Mouse (Mus musculus): ENCODE results near the gene Zcchc24. TPM values are rescaled to one million over a fixed set of nuclear protein-coding genes. Genes with fewer than 3 reads are reported as not detected.
"Not testable (repeated sequence)": the region's sequence is repeated elsewhere in the genome, so short reads cannot be mapped to it uniquely, and the experiment has no call there.

Zcchc24 gene
- total RNA-seq (2021) = 10 to 100 TPM; 47.6 to 48.3 TPM
- long read RNA-seq, experiment 1, full-length matches to known transcripts = 19 of 44 reads
- long read RNA-seq, experiment 1, partial matches to known transcripts = 0 of 44 reads
- long read RNA-seq, experiment 1, other reads (novel, unspliced or antisense) = 25 of 44 reads
- long read RNA-seq, experiment 2, full-length matches to known transcripts = 22 of 37 reads
- long read RNA-seq, experiment 2, partial matches to known transcripts = 0 of 37 reads
- long read RNA-seq, experiment 2, other reads (novel, unspliced or antisense) = 15 of 37 reads

DNA sequence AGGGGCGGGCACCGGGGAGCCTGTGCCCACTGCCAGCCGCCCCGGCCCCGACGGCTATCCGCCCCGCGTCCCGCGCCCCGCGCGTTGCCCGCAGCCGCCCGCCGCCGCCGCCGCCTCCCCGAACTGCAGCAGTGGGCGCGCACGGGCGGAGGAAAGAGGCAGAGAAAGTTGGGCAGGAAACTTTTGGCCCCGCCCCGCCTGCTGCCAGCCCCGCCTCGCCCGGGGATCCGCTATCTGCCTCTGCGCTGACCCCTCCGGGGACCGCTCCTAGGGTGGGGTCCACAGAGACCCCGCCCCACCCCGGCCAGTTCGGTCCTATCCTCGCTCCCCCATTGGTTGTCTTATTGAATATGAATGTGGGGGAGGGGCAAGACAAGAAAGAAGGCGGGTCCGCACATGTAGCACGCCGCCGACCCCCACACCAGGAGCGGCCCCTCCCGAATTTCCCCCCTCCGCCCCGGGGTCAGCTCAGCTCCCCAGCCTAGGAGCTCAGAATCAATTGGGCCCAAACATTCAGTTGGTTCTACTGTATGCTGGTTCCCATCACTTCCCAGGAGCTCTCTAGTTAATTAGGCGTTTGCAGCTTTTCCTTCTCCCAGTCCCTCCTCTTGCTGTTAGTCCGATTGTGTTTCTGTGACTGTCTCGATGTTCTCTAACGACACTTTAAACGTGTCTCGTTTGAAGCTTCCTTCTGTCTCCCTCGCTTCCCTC is at the start of gene Zcchc24:
Gene Zcchc24, minus strand, starts transcription at position 125 of the 711 bp plus-strand sequence.
- intact Hi-C loops (cut with DNase I) = no loop called here
- peak; percentile 95 to 97 for DNase-seq

DNA sequence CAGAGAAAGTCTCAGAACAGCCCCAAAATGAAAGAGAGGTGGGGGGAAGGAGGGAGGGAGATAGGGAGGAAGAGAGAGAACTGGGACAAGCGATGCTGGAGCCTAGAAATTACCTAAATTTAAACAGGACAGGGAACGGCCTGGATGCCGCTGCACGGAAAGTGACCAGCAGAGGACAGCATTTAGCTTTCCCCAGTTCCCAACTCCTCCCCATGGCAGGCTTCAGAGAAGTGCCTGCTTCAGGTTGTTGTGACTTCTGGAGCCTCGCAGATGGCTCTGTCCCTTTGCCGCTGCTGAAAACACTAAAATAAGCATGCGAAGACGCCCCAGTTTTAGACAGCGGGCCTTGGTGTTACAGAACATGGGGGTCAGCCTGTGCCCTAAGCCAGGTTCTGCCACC is 47.6 kb upstream of the Zcchc24 start:
- DNase-seq = peak; percentile 71 to 84

DNA sequence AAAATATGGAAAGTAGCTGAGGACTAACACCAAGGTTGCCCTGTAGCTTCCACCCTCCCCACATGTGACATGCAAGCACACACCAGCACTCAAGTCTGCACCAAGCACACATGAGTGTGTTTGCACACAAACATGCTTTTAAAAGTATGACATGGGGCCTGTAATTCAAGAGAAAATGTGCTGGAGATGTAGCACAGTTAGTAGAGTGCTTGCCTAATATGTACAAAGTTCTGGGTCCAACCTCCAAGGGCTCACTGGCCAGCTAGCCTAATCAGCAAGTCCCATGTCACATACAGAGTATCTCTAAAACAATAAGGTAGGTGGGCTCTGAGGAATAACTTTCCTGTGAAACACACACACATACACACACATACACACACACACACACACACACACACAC is 45.3 kb upstream of the Zcchc24 start:
- DNase-seq = no peak
- intact Hi-C loops (cut with DNase I) = no loop called here

More for the DNA sequence above, 47.6 kb upstream of the Zcchc24 start:
- intact Hi-C loops (cut with DNase I) = loop anchor here (2.0 kb wide), 1 partner anchor 14 kb away; no protein-coding TSS in a partner anchor

DNA sequence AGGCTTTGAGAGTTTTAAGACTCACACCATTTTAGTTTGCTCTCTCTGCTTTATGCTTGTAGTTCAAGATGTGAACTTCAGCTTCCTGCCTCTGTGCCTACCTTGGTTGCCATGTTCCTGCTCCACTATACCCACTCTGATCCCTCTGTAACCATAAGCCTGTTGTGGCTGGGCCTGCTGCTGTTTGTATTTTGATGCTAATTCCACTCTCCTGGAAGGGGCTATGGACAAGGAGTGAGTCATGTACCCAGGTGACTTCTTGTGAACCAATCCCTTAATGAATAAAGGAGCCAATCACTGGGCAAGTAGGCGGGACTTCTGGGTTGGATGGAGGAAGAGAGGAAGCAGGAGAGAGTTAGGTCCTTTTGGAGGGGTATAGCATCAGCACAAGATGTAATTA is 42.2 kb upstream of the Zcchc24 start:
- intact Hi-C loops (cut with DNase I); DNase-seq: not testable (repeated sequence)

DNA sequence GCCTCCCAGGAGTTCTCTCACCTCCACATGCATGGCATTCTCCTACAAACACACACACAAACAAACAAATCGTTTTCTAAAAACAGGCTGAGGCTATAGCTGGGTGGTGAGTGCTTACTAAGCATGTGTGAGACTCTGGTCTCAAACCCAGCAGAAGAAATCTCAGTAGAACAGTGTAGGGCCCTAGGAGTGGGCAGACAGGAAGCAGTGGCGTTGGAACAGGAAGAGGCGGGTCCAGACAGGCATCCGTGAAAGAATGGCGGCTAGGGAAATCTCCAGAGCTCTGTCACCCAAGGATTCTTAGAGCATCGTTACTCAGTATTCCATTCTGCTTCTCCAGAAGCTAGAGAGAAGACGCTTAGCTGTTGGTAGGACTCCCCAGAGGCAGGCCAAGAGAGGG is 37.7 kb upstream of the Zcchc24 start:
- intact Hi-C loops (cut with DNase I) = no loop called here
- DNase-seq = no peak

DNA sequence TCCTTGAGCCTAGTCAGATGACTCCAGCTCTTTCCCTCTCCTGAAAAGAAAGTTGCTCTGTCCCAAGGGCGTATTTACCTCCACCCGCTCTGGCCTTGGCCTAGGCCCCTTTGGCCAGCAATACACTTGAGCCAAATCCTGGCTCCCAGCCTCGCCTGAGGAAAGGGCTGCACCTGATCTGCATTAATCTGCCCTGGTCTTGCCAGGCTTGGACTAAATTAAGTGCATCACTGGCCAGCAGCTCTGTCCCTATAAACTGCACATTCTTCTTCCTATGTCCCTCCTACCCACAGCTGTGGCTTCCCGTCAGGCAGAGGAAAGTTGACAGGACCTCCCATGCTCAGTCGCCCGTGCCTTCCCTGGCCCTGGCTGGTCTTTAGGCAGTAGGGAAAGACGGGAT is 37.0 kb upstream of the Zcchc24 start:
- DNase-seq = peak; percentile 55 to 56
- intact Hi-C loops (cut with DNase I) = no loop called here

DNA sequence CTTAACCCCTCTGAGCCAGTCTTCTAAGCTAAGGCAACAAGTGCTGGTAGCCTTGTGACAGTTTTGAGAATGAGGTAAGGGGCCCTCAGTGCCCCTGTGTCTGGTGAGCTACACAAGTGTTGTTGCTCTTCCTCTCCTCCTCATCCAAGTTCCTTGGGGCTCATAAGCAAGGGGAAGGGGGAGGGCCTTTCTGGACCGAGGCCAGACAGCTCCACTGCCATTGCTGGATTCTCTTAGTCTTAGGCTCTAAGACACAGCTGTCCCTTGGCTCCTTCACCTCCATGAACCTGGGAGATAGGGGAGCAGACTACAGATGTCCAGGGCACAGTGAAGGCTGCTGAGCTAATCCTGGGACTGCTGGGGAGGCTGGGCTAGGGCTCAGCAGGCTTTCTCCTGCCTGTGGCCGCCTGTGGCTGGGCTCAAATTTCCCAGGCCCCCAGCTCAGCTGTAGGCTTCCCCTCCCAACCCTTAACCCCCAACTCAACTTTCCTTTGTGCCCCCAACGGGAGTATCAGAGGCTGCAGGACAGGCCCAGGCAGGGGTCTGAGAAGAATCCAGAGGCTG is 34.5 kb upstream of the Zcchc24 start:
- DNase-seq = peak in 1 of 2 experiments; percentile 31
- intact Hi-C loops (cut with DNase I) = no loop called here

DNA sequence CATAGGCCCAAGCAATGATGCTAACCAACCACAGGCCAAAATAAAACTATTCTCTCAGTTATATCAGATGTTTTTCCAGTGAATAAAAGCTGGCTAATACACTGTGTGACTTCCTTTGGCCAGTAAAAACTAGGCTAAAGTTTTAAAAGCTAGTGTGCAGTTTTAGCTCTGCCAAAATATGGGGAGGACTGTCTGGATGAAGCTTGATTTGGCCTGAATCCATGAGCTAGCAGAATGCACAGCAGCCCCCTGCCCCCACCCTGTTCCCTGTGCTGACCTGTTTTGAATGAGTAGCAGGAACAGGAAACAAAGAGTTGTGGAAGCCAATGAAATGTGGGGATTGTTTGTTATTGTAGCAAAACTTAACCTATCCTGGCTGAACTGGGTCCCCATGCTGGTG is 33.7 kb upstream of the Zcchc24 start:
- peak; percentile 35 to 49 for DNase-seq
- intact Hi-C loops (cut with DNase I) = no loop called here

DNA sequence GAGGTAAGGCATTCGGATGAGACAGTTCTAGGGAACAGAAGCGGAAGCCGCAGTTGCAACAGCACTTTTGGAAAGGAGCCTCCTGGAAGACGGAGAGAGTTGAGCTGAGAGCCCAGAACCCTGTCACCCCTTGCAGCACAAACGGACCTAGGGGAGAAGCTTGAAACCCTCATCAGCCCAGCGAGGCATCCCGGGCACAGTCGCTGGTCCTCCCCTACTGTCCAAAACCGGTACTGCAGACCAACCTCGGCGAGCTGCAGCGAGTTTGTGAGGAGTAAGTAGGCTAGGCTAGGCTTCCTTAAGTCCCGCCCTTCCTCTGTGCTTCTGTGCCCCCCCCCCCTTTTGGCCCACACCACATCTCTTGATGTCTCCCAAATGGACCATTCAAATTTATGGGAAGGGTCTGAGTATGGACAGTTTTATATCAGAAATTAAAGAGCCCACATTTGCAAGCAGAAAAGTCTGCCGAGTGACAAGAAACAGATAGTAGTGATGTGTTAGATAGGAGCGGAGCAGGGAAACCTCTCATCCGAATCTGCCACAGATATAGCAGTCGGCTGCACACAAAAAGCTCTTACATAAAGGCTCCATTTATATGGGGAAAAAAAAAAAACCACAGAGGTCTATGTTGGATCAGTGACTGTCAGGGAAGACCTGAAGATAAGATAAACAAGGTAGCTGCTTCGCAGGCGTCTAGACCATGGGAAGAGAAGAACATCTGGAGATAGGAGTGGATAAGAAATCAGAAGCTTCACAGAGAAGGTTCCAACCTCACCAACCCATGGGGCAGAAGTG is 31.5 kb upstream of the Zcchc24 start:
- peak; percentile 91 to 97 for DNase-seq
- intact Hi-C loops (cut with DNase I) = loop anchor here (2.0 kb wide), 1 partner anchor 90 kb away; no protein-coding TSS in a partner anchor

DNA sequence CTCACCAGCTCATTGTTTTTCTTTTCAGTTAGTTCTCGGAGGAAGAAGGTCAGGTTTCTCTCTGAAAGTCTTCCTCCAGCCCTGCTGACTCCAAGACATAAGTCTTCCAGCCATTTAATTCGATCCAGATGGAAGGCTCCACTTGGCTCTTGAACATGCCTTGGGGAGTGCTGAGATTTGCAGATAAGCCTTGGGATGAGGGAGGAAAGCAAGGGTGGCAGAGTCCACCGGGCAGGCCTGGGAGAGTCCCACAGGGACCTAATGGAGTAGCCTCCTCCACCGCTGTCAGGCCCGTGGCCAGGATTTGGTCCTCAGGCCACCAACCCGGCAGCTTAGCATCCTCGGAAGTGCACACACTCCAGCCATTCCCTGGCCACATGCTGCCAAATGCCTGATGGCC is 27.8 kb upstream of the Zcchc24 start:
- intact Hi-C loops (cut with DNase I) = loop anchor here (10.0 kb wide), 1 partner anchor 52 kb away; no protein-coding TSS in a partner anchor
- no peak for DNase-seq

DNA sequence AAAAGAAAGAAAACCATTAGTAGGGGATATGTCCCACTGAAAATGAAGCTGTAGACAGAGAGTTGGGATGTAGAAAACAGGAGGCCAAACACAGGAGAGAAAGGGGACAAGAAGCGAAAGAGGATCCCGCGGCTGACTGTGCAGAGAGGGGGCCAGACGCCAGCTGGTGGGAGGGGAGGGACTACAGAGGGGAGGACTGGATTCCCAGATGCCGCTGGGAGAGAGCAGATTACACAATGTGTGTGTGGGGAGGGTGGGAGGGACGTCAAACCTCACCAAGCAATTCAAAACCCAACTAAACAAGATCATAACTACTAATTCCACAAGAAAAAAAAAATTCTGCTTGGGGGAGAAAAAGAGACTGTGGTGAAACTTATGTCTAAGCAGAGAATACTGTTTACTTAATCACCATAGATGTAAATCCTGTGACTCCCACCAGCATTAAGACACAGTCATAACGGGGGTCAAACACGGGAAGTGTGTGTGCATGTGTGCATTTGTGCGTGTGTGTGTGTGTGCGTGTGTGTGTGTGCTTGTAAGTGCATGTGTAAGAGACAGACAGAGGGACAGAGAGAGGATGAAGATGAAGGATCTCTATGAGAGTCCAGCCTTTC is 26.8 kb upstream of the Zcchc24 start:
- DNase-seq = peak; percentile 77 to 82
- intact Hi-C loops (cut with DNase I) = loop anchor here (10.0 kb wide), 1 partner anchor 51 kb away; no protein-coding TSS in a partner anchor

DNA sequence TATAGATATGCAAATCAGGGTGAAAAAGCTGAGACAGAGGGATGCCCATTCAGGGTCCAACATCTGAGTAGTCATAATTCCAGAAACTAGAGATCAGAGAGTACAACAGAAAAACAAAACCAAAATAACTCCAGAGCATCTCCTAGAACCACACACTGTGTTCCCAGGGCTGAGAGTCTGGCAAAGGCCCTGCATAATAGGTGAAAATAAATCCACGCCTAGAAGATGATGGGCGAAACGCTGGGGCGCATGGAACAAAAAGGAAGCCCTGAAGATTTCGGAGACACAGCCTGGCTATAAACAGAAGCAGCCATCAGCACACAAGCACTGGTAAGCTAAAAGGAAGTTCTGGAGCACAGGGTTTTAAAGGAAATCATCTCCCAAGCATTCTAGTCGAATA is 26.2 kb upstream of the Zcchc24 start:
- intact Hi-C loops (cut with DNase I) = loop anchor here (10.0 kb wide), 1 partner anchor 50 kb away; no protein-coding TSS in a partner anchor
- no peak for DNase-seq

DNA sequence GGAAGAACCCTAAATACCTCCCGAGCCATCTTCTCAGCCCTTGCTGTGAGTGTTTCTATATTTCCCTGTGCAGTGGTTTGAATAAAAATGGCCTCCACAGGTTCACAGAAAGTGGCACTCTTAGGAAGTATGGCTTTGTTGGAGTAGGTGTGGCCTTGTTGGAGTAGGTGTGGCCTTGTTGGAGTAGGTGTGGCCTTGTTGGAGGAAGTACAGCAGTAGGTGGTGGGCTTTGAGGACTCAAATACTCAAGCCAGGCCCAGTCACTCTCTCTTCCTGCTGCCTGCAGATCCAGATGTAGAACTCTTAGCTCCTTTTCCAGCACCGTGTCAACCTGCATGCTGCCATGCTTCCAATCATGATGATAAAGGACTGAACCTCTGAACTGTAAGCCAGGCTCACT is 25.5 kb upstream of the Zcchc24 start:
- intact Hi-C loops (cut with DNase I) = loop anchor here (10.0 kb wide), 1 partner anchor 50 kb away; no protein-coding TSS in a partner anchor
- DNase-seq = no peak

DNA sequence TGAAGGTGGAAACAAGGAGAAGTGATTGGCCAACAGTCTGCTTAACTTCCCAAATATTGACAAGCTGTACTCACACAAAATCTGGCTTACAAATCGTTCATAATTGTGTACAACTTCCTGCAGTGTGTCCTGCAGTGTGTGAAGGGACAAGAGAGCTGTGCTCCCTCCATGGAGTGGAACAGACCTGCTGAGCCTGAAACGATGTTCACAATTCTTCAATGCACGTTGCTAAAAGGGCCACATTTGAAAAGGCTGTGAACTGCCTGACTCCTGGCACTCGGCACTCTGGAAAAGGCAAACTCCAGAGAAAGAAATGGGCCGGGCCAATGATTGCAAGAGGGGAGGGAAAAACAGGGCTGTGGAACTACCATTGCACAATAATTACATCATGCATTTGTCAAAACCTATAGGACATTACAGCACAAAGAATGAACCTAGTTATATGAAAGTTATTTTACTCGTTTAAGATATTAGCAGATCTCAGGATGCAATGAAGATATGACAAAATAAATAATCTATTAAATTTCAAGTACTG is 22.0 kb upstream of the Zcchc24 start:
- DNase-seq = no peak
- intact Hi-C loops (cut with DNase I) = loop anchor here (10.0 kb wide), 1 partner anchor 46 kb away; no protein-coding TSS in a partner anchor

DNA sequence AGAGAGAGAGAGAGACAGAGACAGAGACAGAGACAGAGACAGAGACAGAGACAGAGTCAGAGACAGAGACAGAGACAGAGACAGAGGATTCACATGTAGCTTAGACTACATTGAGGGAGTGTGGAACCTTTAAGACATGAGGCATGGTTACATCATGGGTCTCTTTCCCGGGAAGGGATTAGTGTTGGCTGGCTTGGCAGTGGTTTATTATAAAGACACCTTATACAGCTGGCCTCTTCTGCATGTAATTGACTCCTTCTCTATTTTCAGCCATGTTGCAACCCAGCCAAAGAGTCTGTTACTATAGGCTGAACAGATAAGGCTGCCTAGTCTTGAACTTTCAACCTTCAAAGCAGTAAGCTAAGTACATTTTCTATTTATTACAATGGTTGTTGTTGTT is 21.1 kb upstream of the Zcchc24 start:
- no peak for DNase-seq
- intact Hi-C loops (cut with DNase I) = loop anchor here (10.0 kb wide), 1 partner anchor 45 kb away; no protein-coding TSS in a partner anchor

DNA sequence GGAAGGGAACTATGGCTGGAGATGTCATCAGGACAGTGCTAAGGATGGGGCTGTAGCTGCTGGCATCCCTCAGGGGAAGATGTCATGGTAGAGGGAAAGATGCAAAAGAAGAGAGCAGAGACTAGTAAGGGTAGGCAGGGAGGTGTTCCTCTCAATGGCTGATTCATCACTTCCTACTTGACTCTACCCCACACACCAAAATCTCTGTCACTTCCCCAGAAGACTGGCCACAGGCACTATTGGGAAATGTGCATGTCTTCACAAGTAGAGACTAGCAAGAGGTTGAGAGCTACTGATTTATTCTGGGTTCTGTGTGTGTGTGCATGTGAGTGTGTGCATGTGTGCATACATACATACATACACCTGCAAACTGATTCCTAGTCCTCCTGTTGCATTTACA is 20.4 kb upstream of the Zcchc24 start:
- intact Hi-C loops (cut with DNase I) = no loop called here
- no peak for DNase-seq

DNA sequence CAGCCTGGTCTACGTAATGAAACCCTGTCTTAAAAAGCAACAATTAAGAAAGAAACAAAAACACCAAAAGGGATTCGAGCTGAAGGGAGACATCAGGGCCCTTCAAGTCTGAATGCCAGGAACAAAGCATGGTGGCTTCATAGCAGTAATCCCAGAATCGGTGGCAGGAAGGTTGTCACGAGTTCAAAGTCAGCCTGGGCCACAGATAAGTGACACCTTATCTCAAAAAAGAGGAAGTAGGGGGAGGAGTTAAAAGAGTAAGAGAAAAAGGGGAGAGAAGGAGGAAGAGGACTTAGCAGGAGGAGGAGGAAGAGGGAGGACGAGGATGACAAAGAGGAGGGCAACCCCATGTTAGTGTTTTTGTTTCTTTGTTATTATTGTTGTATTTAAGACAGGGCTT is 19.4 kb upstream of the Zcchc24 start:
- intact Hi-C loops (cut with DNase I) = no loop called here
- no peak for DNase-seq

DNA sequence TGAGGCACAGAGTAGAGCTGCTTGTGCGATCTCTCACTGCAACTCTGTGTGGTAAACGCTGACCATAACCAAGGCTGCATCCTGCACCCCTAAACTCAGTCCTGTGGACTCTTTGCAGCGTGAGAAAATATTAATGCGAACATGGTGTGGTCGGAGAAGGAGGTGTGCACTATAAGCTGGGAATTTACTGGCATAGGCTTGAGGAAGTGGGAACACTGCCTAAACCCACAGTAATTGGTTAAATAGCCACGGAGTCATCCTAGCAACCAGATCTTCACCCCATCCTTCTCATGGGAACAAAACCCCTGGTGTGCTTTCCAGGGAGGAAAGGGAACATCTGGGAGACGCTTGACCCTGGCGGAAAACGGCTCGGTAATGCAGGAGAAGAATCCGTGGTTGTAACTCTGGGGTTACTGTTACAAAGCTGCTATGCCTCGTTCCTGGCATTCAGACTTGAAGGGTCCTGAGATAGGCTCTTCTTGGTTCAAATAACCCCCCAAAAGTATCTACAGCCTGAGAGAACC is 18.6 kb upstream of the Zcchc24 start:
- DNase-seq = no peak
- intact Hi-C loops (cut with DNase I) = no loop called here

DNA sequence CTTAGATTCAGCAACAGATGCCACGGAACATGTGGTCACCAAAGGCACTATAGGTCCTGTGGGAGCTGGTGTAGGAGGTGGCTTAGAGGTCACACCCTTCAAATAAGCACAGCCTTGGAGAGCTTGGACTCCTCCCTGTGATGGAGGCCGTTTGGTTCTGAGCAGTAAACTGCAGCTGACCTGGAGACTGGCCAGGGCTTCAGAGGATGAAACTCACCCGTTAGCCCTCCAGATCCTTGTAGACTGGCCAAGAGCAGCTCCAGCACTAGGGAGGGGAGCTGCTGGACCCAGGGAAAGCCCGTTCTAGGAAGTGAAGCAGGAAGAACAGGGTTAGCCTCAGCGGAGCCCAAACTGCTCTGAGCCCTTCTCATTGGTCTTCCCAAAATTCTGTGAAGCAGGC is 18.1 kb upstream of the Zcchc24 start:
- intact Hi-C loops (cut with DNase I) = no loop called here
- peak; percentile 81 to 83 for DNase-seq

Measured in heart, postnatal 14 days (tissue).